Mouse (Mus musculus) thymus, adult 2 months (tissue): ENCODE data around the gene Atxn10. TPM values are rescaled to one million over a fixed set of nuclear protein-coding genes. Genes with fewer than 3 reads are reported as not detected.
A peak's percentile ranks its signal among the peaks of the same experiment; 100 is the strongest.

Experiments
- DNase-seq: peaks from one replicate; pipeline ENCODE4 v3.0.0; 2021
- H3K27ac ChIP-seq: fragments of 200-500 bp; 2 replicates; pipeline ENCODE4 v1.5.1; 2012; ENCODE audit warnings: low read length, control low read depth; ENCODE audit not compliant: control insufficient read depth, insufficient read depth
- H3K27me3 ChIP-seq: fragments of 200-500 bp; 2 replicates; pipeline ENCODE4 v1.6.1; 2012; ENCODE audit warnings: mild to moderate bottlenecking, low read length, moderate library complexity, mixed read lengths; ENCODE audit not compliant: control insufficient read depth, insufficient read depth
- H3K36me3 ChIP-seq: fragments of 200-500 bp; 2 replicates; pipeline ENCODE4 v1.6.1; 2012; ENCODE audit warnings: mild to moderate bottlenecking, low read length, moderate library complexity; ENCODE audit not compliant: control insufficient read depth, insufficient read depth
- H3K4me1 ChIP-seq: fragments of 200-500 bp; replicated peaks from 2 replicates; pipeline ENCODE4 v1.6.1; 2012; ENCODE audit warnings: low read length; ENCODE audit not compliant: control insufficient read depth, insufficient read depth
- H3K4me3 ChIP-seq: fragments of 200-500 bp; 2 replicates; pipeline ENCODE4 v1.5.1; 2012; ENCODE audit warnings: mild to moderate bottlenecking, low read length, control low read depth, moderate library complexity; ENCODE audit not compliant: control insufficient read depth, insufficient read depth
- CTCF ChIP-seq: fragments of 200-500 bp; IDR thresholded peaks from 2 replicates; pipeline ENCODE4 v1.5.1; 2012; ENCODE audit warnings: mild to moderate bottlenecking, control low read depth, low read length, moderate library complexity, borderline replicate concordance; ENCODE audit not compliant: control insufficient read depth, poor library complexity, insufficient read depth; ENCODE audit errors: extremely low read depth
- POLR2A ChIP-seq: fragments of 200-500 bp; IDR thresholded peaks from 2 replicates; pipeline ENCODE4 v1.6.1; 2012; ENCODE audit warnings: mild to moderate bottlenecking, low read length, control low read depth, moderate library complexity; ENCODE audit not compliant: control insufficient read depth, poor library complexity, insufficient read depth; ENCODE audit errors: extremely low read depth
- WGBS: fragments of 180-500 bp; shearing (Covaris S2); methylation state at CpG from one replicate; pipeline ENCODE4 v1.1.7; 2018; 5-methylcytosine and 5-hydroxymethylcytosine counted together
- polyA plus RNA-seq: library from polyadenylated mRNA; depleted of rRNA; stranded (reverse); fragments of >200 nt; gene quantifications from 2 replicates; pipeline ENCODE4 v1.2.3, GENCODE M21; 2012

The Atxn10 gene
- polyA plus RNA-seq, 1 experiment, result 112 TPM

- no peak for DNase-seq
- TF ChIP-seq CTCF, result no peak
- no peak for TF ChIP-seq POLR2A
- no peaks in the 10 kb centered on the region for H3K27me3 ChIP-seq
- WGBS, result 92% methylated on average over 9 of the region's 9 CpGs
- no peak overlapping the region for H3K4me3 ChIP-seq
- H3K4me1 ChIP-seq, result no peaks in the 10 kb centered on the region
- H3K27ac ChIP-seq, result no peak overlapping the region
- no peaks in the 10 kb centered on the region for H3K36me3 ChIP-seq
These were observed 37.1 kb upstream of the Atxn10 start for GRCm38 (mm10) chr15:85298946-85299345.

- Histone ChIP-seq H3K36me3 (no peaks in the 10 kb centered on the region), H3K4me3 (no peak overlapping the region), H3K27ac (no peak overlapping the region), H3K4me1 (no peaks in the 10 kb centered on the region), H3K27me3 (no peaks in the 10 kb centered on the region)
- DNase-seq, result no peak
- 93% methylated on average over 4 of the region's 4 CpGs for WGBS
- TF ChIP-seq POLR2A (no peak), CTCF (no peak)
These were observed 32.8 kb upstream of the Atxn10 start for GRCm38 (mm10) chr15:85303241-85303640.

- no peak overlapping the region for H3K27ac ChIP-seq
- no peak for TF ChIP-seq CTCF
- no peak for TF ChIP-seq POLR2A
- DNase-seq, result no peak
- no peaks in the 10 kb centered on the region for H3K36me3 ChIP-seq
- H3K4me3 ChIP-seq, result no peak overlapping the region
- 92% methylated on average over 4 of the region's 4 CpGs for WGBS
- no peaks in the 10 kb centered on the region for H3K27me3 ChIP-seq
- H3K4me1 ChIP-seq, result no peaks in the 10 kb centered on the region
These were observed 32.1 kb upstream of the Atxn10 start for GRCm38 (mm10) chr15:85303976-85304375.

- WGBS, result 93% methylated on average over 2 of the region's 2 CpGs
- H3K27me3 ChIP-seq, result no peaks in the 10 kb centered on the region
These were observed 28.9 kb upstream of the Atxn10 start for GRCm38 (mm10) chr15:85307061-85307660.

GRCm38 (mm10) chr15:85311058-85311657, 24.9 kb upstream of the Atxn10 start:
- Histone ChIP-seq H3K36me3 (no peaks in the 10 kb centered on the region), H3K4me3 (no peak overlapping the region), H3K27ac (no peak overlapping the region), H3K4me1 (no peaks in the 10 kb centered on the region), H3K27me3 (no peaks in the 10 kb centered on the region)
- 89% methylated on average over 10 of the region's 10 CpGs for WGBS
- TF ChIP-seq CTCF, result no peak
- no peak for TF ChIP-seq POLR2A
- no peak for DNase-seq

More at GRCm38 (mm10) chr15:85307061-85307660, 28.9 kb upstream of the Atxn10 start:
- H3K4me3 ChIP-seq, result no peak overlapping the region
- TF ChIP-seq POLR2A (no peak), CTCF (no peak)
- no peaks in the 10 kb centered on the region for H3K4me1 ChIP-seq
- DNase-seq, result no peak
- H3K27ac ChIP-seq, result no peak overlapping the region
- H3K36me3 ChIP-seq, result no peaks in the 10 kb centered on the region

GRCm38 (mm10) chr15:85315378-85316025, 20.5 kb upstream of the Atxn10 start:
- TF ChIP-seq POLR2A, result no peak
- TF ChIP-seq CTCF, result peak; percentile 74; the same call in 1 of the 2 replicates
- WGBS, result 47% methylated on average over 12 of the region's 13 CpGs
- DNase-seq, result peak; percentile 73
- H3K4me3 ChIP-seq, result no peak overlapping the region
- H3K27me3 ChIP-seq, result no peaks in the 10 kb centered on the region
- H3K27ac ChIP-seq, result no peak overlapping the region
- no peaks in the 10 kb centered on the region for H3K36me3 ChIP-seq
- H3K4me1 ChIP-seq, result no peaks in the 10 kb centered on the region
